Mouse (Mus musculus) lung, postnatal 14 days (tissue): Measurements from ENCODE around the gene Bora.
"Not testable (repeated sequence)": the region's sequence is repeated elsewhere in the genome, so short reads cannot be mapped to it uniquely, and the experiment has no call there.

Source experiments
- DNase-seq: peaks from one replicate; pipeline ENCODE4 v3.0.0; 2021

The Bora gene

DNA sequence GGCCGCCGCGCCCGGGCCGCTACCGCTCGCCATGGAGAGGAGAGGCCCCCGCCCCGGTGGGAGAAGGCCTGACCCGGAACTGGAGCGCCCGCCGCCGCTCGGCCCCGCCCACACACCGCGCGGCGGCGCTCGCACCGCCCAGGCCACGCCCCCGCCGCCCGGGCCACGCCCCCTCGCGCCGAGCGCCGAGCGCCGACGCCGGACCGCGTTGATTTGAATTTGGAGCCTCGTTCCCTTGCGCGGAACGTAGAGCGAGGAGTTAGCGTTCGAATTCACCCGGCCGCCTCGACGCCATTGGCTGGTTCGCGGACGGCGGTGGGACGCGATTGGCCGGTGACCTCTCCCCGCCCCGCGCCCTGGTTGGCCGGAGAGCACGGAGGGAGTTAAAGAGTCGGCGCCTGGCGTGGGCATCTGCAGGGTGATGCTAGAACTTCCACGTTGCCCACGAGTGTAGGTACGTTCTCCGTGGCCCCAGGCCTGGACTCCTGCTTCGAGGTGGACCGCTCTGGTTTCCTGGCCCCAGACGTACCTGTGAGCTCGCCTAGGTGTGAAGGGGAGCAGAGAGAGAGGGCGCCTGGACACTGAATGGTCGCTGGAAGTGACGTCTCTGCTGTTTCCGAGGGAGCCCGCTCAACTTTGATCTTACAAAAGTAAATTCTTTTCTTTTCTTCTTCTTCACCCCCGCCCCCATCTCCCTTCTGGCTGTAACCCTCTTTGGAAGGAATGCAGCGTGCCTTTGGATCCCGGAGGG is at the start of gene Bora, which contains the start of gene Mzt1:
Gene Bora (plus strand): TSS at position 192 of the 751 bp plus-strand sequence.
Gene Mzt1 (minus strand): TSS at position 104 of the 751 bp plus-strand sequence.
- DNase-seq: peak; percentile 90

DNA sequence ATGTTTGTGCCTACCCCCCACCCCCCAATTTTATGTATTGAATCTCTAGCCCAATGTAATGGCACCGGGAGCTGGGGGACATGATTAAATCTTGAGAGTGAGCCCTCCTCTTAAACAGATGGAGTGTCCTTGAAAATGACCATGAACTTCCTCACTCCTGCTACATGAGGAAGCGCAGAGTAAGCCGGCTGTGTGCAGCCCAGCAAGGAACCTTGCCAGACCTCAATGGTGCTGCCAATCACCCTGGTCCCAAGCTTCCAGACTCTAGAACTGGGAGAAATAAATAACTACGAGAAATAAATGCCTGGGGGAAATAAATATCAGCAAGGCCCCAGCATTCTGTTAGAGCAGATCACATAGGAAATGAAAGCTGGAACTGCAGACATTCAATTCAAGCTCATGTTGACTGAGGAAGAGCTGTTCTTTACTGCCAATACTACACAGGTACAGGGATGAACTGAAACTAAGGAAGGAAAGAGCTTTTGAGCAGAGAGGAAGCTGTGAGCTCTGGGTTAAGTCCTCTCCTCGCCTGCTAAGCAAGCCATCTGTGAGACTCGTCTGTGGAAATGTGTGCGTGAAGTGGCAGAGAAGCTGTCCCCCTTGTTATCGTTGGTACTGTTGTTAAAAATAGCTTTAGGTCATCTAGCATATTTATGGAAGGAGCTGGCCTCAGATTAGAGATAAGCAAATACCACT is 35.6 kb upstream of the Bora start:
- DNase-seq: no peak

DNA sequence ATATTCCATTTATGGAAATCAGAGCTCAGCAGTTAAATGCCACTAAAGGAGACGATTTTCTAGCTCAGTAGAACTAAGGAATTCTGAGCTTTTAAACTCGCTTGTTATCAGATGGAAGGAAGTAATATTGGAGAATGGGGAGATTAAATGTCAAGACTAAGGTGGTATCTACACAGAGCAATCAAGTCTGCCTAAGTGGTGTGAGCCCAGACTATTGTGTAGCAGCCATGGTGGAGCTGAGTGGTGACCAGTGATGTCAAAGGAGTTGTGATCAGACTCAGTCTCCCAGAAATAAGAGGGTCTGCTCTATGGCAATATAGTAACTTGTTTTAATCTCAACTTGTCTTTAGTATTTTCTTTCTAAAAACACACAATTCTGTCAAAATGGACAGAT is 35.1 kb upstream of the Bora start:
- no peak for DNase-seq

GRCm38 (mm10) chr14:99018691-99019090 is 27.3 kb upstream of the Bora start:
- DNase-seq: no peak

DNA sequence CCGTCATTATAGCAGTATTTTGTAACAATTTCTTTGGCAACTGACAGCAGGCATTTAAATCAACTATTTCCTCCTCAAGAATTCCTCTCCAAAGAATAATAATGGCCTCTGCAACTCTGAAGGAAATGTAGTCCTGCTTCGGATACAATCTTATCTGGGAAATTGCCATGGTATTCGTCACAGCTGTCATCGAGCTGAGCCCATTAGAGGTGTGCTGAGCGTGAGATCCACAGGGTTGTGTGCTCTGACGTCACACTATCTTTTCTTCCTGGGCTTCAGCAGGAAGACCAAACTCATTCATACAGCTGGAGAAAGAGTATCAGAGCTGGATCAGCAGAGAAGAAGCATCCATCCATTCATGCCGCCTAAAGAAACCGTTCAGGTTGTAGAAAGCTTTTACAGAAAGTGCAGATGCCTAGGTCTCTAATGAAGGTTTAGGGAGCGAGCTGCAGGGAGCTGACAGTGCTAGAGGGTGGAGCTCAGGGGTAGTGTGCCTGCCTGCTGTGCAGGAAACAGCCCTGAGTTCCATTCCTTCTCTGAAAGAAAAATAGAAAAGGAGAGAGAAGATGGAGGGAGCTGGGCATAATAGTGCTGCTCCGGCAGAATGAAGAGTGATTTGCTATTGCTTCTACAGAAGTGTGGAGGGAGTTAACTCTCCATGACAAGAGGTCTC is 26.8 kb upstream of the Bora start:
- no peak for DNase-seq

- DNase-seq: no peak
These were observed 23.5 kb upstream of the Bora start for GRCm38 (mm10) chr14:99022346-99023086.

GRCm38 (mm10) chr14:99029987-99030386 is 16.0 kb upstream of the Bora start:
- DNase-seq: no peak

DNA sequence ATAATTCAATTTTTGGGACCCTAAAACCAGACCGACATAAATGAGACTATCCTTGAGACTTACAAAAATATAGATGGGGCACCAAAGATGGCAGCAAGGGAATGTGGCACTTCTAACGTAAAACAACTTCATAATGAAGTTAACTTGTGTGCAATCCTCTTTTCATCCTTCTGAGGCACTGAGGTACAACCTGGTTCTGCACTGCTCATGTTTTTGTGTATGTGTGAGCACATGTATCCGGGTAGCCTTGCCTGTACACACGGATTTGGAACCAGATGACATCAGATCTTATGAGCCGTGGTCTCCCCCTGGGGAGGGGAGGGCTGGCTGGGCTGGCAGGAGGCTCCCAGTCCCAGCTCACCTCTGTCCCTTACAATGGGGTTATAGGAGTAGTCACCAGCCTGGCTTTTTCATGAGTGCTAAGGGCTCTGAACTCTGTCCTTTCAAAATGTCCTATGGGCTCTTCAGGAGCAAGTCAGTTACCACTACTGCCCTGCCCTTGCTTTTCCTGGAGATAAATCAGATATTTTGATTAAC is 14.6 kb upstream of the Bora start:
- no peak for DNase-seq

DNA sequence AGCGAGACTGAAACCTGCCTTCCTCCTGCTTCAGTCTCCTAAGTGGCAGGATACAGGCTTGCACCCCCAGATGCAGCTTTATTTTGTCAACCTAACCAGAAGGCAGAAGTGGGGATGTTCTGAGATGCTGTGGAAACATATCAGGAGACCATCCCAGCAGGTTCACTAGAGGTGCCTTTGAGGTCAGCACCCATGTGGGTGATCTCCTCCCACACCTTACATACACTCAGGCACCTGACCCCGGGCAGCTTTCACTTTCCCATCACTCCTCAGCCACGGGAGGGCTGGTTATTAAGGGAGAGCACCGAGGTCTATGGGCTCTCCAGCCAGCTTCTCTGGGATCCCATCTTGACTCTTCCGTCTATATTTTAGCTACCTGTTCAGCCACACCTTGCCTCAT is 13.4 kb upstream of the Bora start:
- no peak for DNase-seq

GRCm38 (mm10) chr14:99034851-99035250 is 11.2 kb upstream of the Bora start:
- not testable (repeated sequence) for DNase-seq

- DNase-seq: no peak
These were observed 10.0 kb upstream of the Bora start for GRCm38 (mm10) chr14:99036039-99036438.

GRCm38 (mm10) chr14:99037703-99038102 is 8.3 kb upstream of the Bora start:
- no peak for DNase-seq

DNA sequence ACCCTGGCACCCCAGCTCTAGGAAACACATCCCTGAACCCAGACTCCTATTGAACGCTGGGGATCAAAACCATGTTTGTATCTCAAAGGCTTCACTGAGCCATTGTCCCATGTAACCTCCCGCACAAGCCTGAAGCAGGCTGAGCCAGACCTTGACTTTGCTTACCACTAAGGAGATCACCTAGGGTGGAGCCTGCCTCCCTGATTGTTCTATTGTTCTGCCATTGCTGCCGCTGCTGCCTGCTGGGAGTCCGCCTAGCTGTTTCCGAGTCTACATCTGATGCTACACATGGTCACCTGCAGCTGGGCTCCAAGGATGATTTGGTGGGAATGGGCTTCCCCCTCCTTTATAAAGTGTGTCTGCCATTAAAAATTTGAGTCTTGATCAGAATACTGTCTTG is 6.7 kb upstream of the Bora start:
- DNase-seq: not testable (repeated sequence)

DNA sequence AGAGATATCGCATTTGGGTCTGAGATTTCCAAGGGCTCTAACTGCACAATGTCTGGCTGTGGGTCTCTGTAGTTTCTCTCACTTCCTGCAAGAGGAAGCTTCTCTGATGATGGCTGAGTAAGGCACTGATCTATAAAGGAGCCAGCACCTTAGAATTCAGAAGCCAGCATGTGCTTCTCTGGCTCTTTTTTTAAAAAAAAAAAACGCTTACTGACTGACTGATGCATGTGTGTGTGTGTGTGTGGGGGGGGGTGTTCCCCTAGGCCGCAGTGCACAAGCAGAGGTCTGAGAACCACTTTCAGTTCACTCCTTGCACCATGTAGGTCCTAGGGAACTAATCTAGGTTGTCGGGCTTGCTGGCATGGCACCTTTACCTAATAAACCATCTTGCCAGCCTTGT is 4.6 kb upstream of the Bora start:
- DNase-seq: no peak

DNA sequence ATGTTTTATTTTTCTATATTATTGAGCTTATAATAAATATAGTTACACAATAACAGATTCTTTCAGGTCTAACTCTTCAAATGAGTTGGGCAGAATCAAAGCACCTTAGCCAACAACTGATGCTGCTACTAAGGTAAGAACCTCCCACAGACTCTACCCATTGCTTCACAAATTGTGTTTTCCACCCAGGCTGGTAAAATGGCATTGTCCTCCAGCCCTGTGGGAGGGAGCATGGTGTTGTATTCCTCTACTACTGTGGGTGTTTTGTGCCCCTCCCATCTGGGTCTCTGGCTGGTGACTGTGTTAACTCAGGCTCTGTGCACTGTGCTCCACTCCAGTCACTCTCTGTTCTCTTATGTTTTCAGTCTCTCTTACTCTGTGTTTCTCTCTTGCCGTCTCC is 2.5 kb upstream of the Bora start:
- no peak for DNase-seq

GRCm38 (mm10) chr14:99044096-99044495 is 1.9 kb upstream of the Bora start:
- DNase-seq: no peak

GRCm38 (mm10) chr14:99044718-99045117 is 1.3 kb upstream of the Bora start:
- no peak for DNase-seq

GRCm38 (mm10) chr14:99045378-99046030 is 518 bp upstream of the Bora start:
- no peak for DNase-seq

- no peak for DNase-seq
These were observed 760 bp downstream of the Bora start for GRCm38 (mm10) chr14:99046782-99047181.

GRCm38 (mm10) chr14:99058959-99059586 is 13.1 kb downstream of the Bora start:
- no peak for DNase-seq

GRCm38 (mm10) chr14:99060616-99061015 is 14.6 kb downstream of the Bora start:
- no peak for DNase-seq

DNA sequence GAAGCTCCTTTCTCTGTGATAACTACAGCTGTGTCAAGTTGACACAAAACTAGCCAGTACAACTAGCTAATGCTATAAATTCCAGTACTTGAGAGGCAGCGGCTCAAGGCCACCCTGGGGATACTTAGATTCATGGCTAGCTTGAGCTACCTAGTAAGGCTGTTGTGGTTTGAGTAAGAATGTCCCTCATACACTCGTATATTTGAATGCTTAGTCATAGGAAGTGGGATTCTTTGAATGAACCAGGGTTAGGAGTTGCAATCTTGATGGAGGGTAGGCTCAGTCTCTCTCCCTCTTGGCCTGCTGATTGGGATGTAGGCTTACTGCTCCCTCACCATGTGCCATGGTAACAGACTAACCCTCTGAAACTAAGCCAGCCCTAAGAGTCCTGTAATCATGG is 17.1 kb downstream of the Bora start:
- DNase-seq: no peak
